ENCODE assay signal across 23 mouse cellular contexts in the genomic region with DNA sequence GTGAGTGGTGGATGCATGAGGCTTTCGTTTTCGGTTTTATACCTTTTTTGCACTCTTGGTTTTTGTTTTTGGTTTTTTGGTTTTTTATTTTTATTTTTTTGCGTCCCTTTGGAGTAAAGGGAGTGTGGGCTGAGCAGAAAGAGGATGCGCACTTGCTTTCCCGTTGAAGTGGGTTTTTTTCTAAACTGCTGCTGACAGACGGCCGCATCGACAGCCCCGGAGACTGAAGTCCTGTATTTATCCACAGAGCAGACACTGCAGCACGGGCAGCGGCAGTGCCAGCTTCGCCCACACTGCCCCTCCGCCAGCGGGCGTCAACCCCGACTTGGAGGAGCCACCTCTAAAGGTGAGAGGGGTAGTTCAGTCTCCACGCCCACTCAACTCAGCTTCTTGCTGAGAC. TPM values are rescaled to one million over a fixed set of nuclear protein-coding genes. Genes with fewer than 3 reads are reported as not detected.
DNase-seq lines count a peak whose midpoint lies in the region; ATAC-seq and TF ChIP-seq lines count a peak whose summit lies in the region.
"Had no signal": no experiment of that assay in that cellular context is flagged by ENCODE, and none has a peak within 500 bp of the region (broad histone marks: within the 10 kb centered on the region; RNA-seq: fewer than 3 reads in every experiment).

No protein-coding gene starts in this region.

- H3K4me3 ChIP-seq in left cerebral cortex, adult 2 months, result no peak overlapping the region
- H3K4me3 ChIP-seq: forebrain, embryonic 10.5 days; forebrain, embryonic 13.5 days; heart, embryonic 12.5 days; heart, embryonic 15.5 days had no signal

- ATAC-seq in frontal cortex, adult (ENCODE audit: low TSS enrichment), result peak; percentile 46; the same call in 1 of the 2 replicates
- ATAC-seq: activated CD4-positive, CD25-positive, alpha-beta regulatory T cell, adult 4 months; forebrain, embryonic 13.5 days; forebrain, embryonic 16.5 days; hindbrain, postnatal 0 days had no signal

- intact Hi-C loops in left cerebral cortex, adult 2 months (cut with DNase I), result no loop called here

- no peak for TF ChIP-seq CTCF in left cerebral cortex, adult 2 months (IDR thresholded peaks at IDR 0.05)

- peak overlapping the region; percentile 47 for H3K27ac ChIP-seq in left cerebral cortex, adult 2 months
- H3K27ac ChIP-seq: forebrain, embryonic 10.5 days; forebrain, embryonic 13.5 days; heart, embryonic 15.5 days; hindbrain, embryonic 14.5 days; hindbrain, postnatal 0 days had no signal

- no peak for DNase-seq in frontal cortex, postnatal 10 days (ENCODE audit: low spot score in 2 of 2)
- DNase-seq in left cerebral cortex, adult 2 months (ENCODE audit: extremely low spot score in 1 of 2, low spot score in 2 of 2), result peak in 1 of 2 experiments; percentile 38
- no peak for DNase-seq in left cerebral cortex, adult 11 months (ENCODE audit: low spot score)
- peak; percentile 37 for DNase-seq in right cerebral cortex, adult 18-20 months
- DNase-seq in right cerebral cortex, postnatal 10 days (ENCODE audit: low spot score in 2 of 2), result no peak
- DNase-seq: adrenal gland, adult 8-10 months; adrenal gland, postnatal 25 days; cerebellum, adult 18-20 months; cerebellum, adult 9-10 months; cerebellum, postnatal 14 days; gastrocnemius, postnatal 25 days; heart, adult 18-20 months; heart, postnatal 10 days; heart, postnatal 36 days had no signal

RNA-seq across cellular contexts. Expression of a gene that starts 45.6 kb away (rescaled TPM):
- total RNA-seq in left cerebral cortex, adult 2 months (2021), result 10 to 100 TPM; 15.8 to 17.7 TPM
